Mouse (Mus musculus) cerebellum, adult (tissue): Measurements from ENCODE around the gene Erg.

ENCODE experiments used
- ATAC-seq: cut with Nextera tagmentation; 2 replicates; pipeline ENCODE4 v1.9.2; 2017; ENCODE audit warnings: mild to moderate bottlenecking, moderate library complexity, mixed read lengths; ENCODE audit not compliant: insufficient number of reproducible peaks, low FRiP score, low TSS enrichment

Gene Erg

GRCm38 (mm10) chr16:95360940-95361489 is 225.4 kb downstream of the Erg start:
- ATAC-seq, result no peak

- ATAC-seq, result no peak
These were observed 226.1 kb downstream of the Erg start for GRCm38 (mm10) chr16:95360214-95360850.

- ATAC-seq, result 0 out of 2 replicates have a peak, but pooled peaks have one; percentile 31
These were observed 229.1 kb downstream of the Erg start for GRCm38 (mm10) chr16:95356962-95357955.

GRCm38 (mm10) chr16:95353838-95354237 is 232.6 kb downstream of the Erg start:
- ATAC-seq, result no peak

GRCm38 (mm10) chr16:95352266-95352665 is 234.1 kb downstream of the Erg start:
- ATAC-seq, result no peak

GRCm38 (mm10) chr16:95350499-95350898 is 235.9 kb downstream of the Erg start:
- peak; percentile 54 for ATAC-seq

GRCm38 (mm10) chr16:95349745-95350144 is 236.6 kb downstream of the Erg start:
- no peak for ATAC-seq

GRCm38 (mm10) chr16:95349344-95349743 is 237.0 kb downstream of the Erg start:
- ATAC-seq, result no peak

GRCm38 (mm10) chr16:95348555-95348954 is 237.8 kb downstream of the Erg start:
- no peak for ATAC-seq

- no peak for ATAC-seq
These were observed 239.2 kb downstream of the Erg start for GRCm38 (mm10) chr16:95347202-95347601.

GRCm38 (mm10) chr16:95345882-95346281 is 240.5 kb downstream of the Erg start:
- ATAC-seq, result no peak

GRCm38 (mm10) chr16:95344961-95345360 is 241.4 kb downstream of the Erg start:
- ATAC-seq, result no peak

- no peak for ATAC-seq
These were observed 244.4 kb downstream of the Erg start for GRCm38 (mm10) chr16:95342030-95342429.

- ATAC-seq, result peak; percentile 94
These were observed 245.3 kb downstream of the Erg start for GRCm38 (mm10) chr16:95340885-95341791.

- no peak for ATAC-seq
These were observed 254.2 kb downstream of the Erg start for GRCm38 (mm10) chr16:95332159-95332558.

- ATAC-seq, result no peak
These were observed 264.3 kb downstream of the Erg start for GRCm38 (mm10) chr16:95321945-95322625.
